Mouse (Mus musculus): ENCODE results near the gene Prh1. TPM values are rescaled to one million over a fixed set of nuclear protein-coding genes. Genes with fewer than 3 reads are reported as not detected.
"Not testable (repeated sequence)": the region's sequence is repeated elsewhere in the genome, so short reads cannot be mapped to it uniquely, and the experiment has no call there.

Gene Prh1
- polyA plus RNA-seq (2015; fragmentation: Nextera tagmentation; extraction: Ambion mirVana), result not detected in 2 replicates

- H3K36me3 ChIP-seq (ENCODE audit: poor library complexity, severe bottlenecking), result not testable (repeated sequence)
Observed at GRCm38 (mm10) chr6:132569509-132569908, at the start of gene Prh1. Gene Prh1, plus strand, starts transcription at chr6:132569809.

GRCm38 (mm10) chr6:132595613-132596012 lies 26.0 kb downstream of the Prh1 start, which contains the start of gene Prp2:
Gene Prp2, plus strand, starts transcription at chr6:132595913.
- H3K4me1 ChIP-seq; H3K4me2 ChIP-seq; H3K27ac ChIP-seq; H3K4me3 ChIP-seq; H3K27me3 ChIP-seq; H3K9ac ChIP-seq; ATAC-seq; H3K9me3 ChIP-seq (replicated peaks); H3K36me3 ChIP-seq (ENCODE audit: poor library complexity, severe bottlenecking): not testable (repeated sequence)
- 78% methylated on average over 2 of the region's 2 CpGs for WGBS

More at GRCm38 (mm10) chr6:132569509-132569908, at the start of gene Prh1:
- ATAC-seq; H3K9me3 ChIP-seq (replicated peaks); H3K4me1 ChIP-seq; H3K27me3 ChIP-seq; H3K4me2 ChIP-seq; H3K9ac ChIP-seq; H3K27ac ChIP-seq; H3K4me3 ChIP-seq: not testable (repeated sequence)
- WGBS, result 73% methylated on average over 1 of the region's 1 CpGs

Other genes with a start within 250 kb of the Prh1 start
- gene Gm8882, start 205.7 kb upstream of the Prh1 start, polyA plus RNA-seq (2015; fragmentation: Nextera tagmentation; extraction: Ambion mirVana), result not detected in 2 replicates
- not detected in 2 replicates for gene Prp2, start 26.1 kb downstream of the Prh1 start, polyA plus RNA-seq (2015; fragmentation: Nextera tagmentation; extraction: Ambion mirVana)
- gene A630073D07Rik, start 81.7 kb downstream of the Prh1 start, polyA plus RNA-seq (2015; fragmentation: Nextera tagmentation; extraction: Ambion mirVana), result not detected in 2 replicates
- gene Tas2r120, start 87.1 kb downstream of the Prh1 start, polyA plus RNA-seq (2015; fragmentation: Nextera tagmentation; extraction: Ambion mirVana), result not detected in 2 replicates
- not detected in 2 replicates for gene Tas2r121, start 131.2 kb downstream of the Prh1 start, polyA plus RNA-seq (2015; fragmentation: Nextera tagmentation; extraction: Ambion mirVana)
- gene Tas2r122, start 142.1 kb downstream of the Prh1 start, polyA plus RNA-seq (2015; fragmentation: Nextera tagmentation; extraction: Ambion mirVana), result not detected in 2 replicates
- not detected in 2 replicates for gene Tas2r115, start 168.2 kb downstream of the Prh1 start, polyA plus RNA-seq (2015; fragmentation: Nextera tagmentation; extraction: Ambion mirVana)
- gene Tas2r124, start 184.9 kb downstream of the Prh1 start, polyA plus RNA-seq (2015; fragmentation: Nextera tagmentation; extraction: Ambion mirVana), result not detected in 2 replicates
- not detected in 2 replicates for gene Tas2r102, start 192.3 kb downstream of the Prh1 start, polyA plus RNA-seq (2015; fragmentation: Nextera tagmentation; extraction: Ambion mirVana)
- gene Tas2r136, start 208.4 kb downstream of the Prh1 start, polyA plus RNA-seq (2015; fragmentation: Nextera tagmentation; extraction: Ambion mirVana), result not detected in 2 replicates
- gene Tas2r117, start 233.0 kb downstream of the Prh1 start, polyA plus RNA-seq (2015; fragmentation: Nextera tagmentation; extraction: Ambion mirVana), result not detected in 2 replicates